Mouse (Mus musculus) heart, postnatal 4 days (tissue): ENCODE data around the gene Ctbp1. TPM values are rescaled to one million over a fixed set of nuclear protein-coding genes. Genes with fewer than 3 reads are reported as not detected.

Source experiments
- DNase-seq: peaks from one replicate; pipeline ENCODE4 v3.0.0; 2021
- total RNA-seq, 2 experiments: library from RNA; stranded (reverse); gene quantifications; 2 replicates each; pipeline ENCODE4 v1.2.3; 2021

Ctbp1 gene
- 100 to 1,000 TPM; 264 to 274 TPM for total RNA-seq

GRCm38 (mm10) chr5:33274953-33275454 is at the start of gene Ctbp1:
Gene Ctbp1, minus strand, starts transcription at chr5:33274994.
- peak; percentile 92 for DNase-seq

GRCm38 (mm10) chr5:33324491-33324890 is 49.7 kb upstream of the Ctbp1 start:
- DNase-seq, result no peak

DNA sequence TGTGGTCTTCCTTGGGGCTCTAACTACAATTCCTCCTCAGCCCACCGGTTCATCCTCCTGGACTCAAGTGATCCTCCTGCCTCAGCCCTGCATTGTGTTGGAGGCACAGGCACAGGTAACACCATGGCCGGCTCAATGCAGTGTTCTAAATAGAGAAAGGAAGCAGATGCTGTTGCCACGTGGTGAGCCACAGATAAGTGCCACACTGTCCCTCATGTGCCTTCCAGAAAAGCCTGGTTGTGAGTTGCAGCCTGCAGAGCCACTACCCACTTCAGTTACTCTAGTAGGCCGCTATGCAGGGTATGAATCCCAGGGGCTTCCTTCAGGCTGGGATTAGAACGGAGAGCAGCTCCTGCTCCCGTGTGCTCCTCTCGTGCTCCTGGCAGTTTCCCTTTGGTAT is 37.4 kb upstream of the Ctbp1 start:
- no peak for DNase-seq

DNA sequence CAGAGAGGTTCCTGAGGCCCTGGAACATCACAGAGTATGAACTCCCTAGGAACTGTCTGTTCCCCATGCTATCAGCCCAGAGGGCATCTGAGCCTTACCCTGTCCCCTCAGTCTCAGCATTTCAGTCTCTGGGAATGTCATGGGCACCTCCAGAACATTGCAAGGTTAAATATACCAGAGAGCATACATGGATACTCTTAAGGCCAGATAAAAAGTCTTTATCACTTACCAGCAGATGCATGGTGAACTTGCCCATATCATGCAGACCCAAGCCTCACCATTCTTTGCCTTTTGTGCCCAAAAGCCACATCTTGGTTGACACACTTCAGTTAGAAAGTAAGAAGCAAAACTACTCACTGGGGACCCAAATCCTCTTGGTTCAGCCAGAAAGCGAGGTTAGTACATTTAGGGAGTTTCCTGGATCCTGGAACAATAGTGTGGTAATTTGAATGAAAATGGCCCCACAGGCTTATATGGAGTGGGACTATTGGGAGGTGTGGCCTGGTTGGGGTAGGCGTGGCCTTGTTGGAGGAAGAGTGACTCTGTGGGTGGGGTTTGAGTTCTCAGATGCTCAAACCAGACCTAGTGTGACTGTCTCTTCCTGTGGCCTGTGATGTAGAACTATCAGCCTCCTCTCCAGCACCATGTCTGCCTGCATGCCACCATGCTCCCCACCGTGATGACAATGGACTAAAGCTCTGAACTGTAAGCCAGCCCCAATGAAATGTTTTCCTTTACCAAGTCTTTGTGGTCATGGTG is 36.1 kb upstream of the Ctbp1 start:
- DNase-seq, result no peak

GRCm38 (mm10) chr5:33301801-33302200 is 27.0 kb upstream of the Ctbp1 start:
- DNase-seq, result no peak

GRCm38 (mm10) chr5:33297164-33297563 is 22.4 kb upstream of the Ctbp1 start:
- DNase-seq, result no peak

DNA sequence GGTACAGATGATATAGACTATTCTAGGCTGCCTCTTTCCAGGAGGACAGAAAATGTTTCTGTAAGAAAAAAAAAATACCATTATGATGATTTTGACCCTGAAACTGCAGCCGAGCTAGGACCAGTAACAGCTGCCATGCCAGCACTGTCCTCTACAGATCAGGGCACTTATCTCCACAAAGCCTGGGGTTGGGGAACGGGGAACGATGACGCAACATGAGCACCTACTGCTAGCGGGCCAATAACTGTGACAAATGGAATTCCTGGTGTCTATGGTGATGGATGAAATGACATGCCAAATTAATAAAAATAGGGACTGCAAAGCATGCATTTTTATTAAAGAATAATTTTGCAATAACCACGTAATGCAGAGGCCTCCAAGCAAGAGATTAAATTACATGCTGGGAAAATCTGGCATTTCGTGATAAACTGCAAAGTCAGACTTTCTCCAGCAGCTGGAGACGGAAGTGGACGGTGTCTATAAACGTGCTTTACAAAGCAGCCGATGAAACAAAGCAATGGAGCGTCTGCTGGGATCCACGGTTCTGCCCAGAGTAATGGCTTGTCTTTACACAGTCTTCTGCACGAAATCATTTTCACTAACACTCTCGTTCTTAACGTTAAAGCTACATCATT is 19.1 kb upstream of the Ctbp1 start:
- no peak for DNase-seq

GRCm38 (mm10) chr5:33283951-33284350 is 9.2 kb upstream of the Ctbp1 start:
- no peak for DNase-seq

DNA sequence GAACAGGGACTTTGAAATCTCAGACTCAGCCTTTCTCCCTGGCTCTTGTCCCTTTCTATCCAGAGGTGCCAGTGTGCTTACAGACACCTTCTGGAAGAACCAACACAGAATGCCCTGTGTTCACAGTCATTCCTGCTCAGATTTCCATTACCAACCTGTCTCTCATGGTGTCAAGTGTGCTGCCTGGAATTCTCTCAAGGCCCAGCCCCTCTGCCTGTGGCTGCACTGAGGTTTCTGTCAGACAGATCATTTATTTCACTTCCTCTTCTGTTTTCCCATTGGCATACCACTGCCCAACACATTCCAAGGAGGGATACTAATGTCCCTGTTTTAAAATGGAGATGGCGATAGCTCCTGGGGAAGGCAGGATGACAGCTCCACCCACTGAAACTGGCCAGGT is 6.6 kb upstream of the Ctbp1 start:
- no peak for DNase-seq

- peak; percentile 28 for DNase-seq
Measured at GRCm38 (mm10) chr5:33278950-33279349, 4.2 kb upstream of the Ctbp1 start.

DNA sequence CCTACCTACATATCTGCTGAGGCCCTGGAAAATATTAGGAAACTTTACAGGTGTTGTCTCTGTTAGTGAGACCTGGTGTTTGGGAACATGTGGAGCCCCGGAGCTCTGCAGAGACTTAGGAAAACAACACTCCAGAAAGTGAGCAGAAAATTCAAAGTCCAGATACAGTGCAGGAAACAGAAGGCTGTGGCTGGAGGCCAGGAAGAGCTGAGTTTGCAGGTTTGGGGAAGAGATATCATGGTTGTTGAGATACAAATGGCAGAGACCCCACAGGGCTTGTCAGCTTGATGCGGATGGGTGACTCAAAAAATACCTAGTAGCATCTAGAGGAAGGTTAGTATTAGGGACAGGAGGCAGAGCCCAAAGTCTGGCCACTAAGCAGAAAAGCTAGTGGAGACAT is 2.5 kb upstream of the Ctbp1 start:
- no peak for DNase-seq

- DNase-seq, result no peak
Measured at GRCm38 (mm10) chr5:33275754-33276153, 960 bp upstream of the Ctbp1 start.

DNA sequence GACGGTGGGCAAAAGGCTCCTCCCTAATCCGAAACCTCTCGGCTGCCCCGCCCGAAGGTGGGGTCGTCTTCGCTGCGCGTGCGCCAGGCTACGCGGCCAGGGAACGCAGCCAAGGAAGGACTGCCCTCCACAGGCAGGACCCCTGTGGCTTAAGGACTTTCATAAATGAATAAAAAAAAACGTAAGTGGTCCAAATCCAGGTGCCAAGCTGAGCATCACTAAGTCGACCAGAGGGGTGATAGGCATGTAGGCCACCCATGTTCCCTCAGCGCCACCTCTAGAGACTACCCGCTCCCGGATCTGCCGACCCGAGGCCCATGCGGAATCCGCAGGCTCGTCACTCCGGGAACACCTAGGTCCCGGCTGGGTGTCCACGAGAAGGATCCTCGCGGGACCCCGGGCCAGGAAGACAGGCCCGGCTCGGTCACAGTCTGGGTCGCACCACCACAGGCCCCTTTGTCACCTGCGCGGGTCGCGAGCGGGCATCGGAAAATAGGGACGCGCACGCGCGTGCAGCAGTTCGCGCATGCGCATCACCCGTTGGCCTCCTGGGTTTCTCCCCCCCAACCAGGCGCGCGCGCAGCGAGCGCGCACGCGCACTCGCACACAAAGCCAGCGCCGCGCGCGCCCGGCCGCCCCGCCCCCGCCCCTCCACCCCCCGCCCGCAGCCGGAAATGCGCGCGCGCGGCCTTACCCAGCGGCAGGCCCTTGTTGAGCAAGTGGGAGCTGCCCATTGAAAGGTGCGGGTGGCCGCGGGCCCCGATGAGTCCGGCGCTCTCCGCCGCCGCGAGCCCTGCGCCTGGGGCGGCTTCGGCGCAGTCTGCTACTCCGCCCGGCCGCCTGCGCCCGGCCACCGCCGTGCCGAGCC is 475 bp downstream of the Ctbp1 start:
- peak; percentile 93 for DNase-seq

GRCm38 (mm10) chr5:33273777-33274084 is 1.1 kb downstream of the Ctbp1 start:
- no peak for DNase-seq

GRCm38 (mm10) chr5:33272845-33273776 is 1.7 kb downstream of the Ctbp1 start:
- no peak for DNase-seq

DNA sequence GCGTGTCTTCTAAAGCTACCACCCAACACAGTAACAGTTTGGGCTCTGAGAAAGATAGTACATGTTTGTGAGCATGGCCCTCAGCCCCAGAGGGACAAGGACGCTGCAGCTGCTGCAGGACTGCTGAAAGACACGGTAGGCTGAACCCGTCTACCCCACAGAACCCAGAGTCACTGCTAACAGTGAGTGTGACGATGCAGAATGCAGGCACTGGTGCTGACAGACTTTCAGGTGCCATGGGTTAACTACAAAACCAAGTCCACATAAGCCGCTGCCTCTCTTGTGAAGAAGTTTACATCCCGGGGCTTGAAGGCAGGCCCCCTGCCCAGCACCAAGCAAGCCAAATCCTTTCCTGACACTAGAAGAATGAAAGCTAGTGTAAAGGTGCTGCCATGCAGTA is 2.6 kb downstream of the Ctbp1 start:
- no peak for DNase-seq

GRCm38 (mm10) chr5:33270568-33270967 is 4.2 kb downstream of the Ctbp1 start:
- DNase-seq, result peak; percentile 92

- DNase-seq, result no peak
Measured at GRCm38 (mm10) chr5:33254416-33254815, 20.4 kb downstream of the Ctbp1 start.

DNA sequence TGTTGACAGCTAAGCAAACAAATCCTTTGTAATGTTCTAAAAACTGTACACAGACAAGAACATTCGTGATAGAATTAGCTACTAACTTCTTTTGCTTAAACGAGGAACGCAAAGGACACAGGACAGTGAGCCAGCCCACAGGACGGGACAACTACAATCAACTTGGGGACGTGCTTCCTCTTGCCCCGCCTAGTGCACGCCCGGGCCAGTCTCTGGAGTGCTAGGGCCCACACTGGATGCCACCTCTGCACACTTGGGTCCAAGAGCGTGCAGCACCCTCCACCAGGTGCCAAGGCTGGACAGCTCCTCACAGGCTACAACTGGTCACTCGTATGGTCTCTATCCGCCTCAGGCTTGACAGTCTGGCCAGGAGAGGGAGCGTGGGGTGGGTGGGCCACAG is 26.6 kb downstream of the Ctbp1 start:
- no peak for DNase-seq

GRCm38 (mm10) chr5:33247387-33247786 is 27.4 kb downstream of the Ctbp1 start:
- DNase-seq, result peak; percentile 57

DNA sequence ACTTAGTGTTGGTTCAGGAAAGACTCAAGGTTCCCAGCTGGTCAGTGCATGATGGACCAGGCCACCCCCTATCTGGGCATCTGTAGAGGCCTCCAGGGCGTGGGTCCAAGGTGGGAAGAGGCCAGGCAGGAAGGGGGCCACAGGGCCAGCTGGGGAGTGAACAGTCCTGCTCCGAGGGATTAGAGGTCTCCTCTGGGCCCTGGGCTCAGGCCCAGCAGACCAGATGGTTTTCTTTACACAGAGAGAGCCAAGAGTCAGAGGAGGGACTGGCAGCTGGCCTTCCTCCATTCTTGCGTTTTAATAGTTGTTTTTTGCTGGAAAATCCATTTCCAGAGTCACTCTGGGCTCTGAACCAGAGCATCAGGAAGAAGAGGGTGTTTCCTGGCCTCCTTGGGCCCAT is 29.1 kb downstream of the Ctbp1 start:
- DNase-seq, result peak; percentile 80

DNA sequence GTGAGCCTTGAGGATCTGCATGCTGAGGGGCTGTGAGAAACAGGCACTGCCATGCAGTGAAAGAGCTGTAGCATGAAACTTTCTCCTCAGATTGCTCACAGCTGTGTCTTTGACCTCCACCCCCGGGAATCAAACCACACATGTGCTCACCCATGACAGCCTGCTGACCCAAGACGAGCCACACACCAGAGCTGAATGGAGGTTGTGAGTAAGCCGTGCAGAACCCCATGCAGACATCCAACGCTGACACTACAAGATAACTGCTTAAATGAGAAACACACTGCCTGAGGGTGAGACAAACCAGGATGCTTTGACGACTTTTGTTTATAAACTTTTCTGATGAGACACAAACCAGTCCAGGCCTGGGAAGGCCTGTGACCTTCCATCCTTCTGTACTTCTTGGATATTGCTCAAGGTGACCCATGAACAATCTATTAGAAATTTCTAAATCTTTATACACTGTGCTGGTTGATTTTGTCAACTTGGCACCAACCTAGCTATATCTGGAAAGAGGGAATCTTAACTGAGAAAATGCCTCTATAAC is 30.3 kb downstream of the Ctbp1 start:
- DNase-seq, result no peak
